Mouse (Mus musculus): ENCODE results near the gene Hmga2.

GRCm38 (mm10) chr10:120365380-120366172, 110.7 kb downstream of the Hmga2 start:
- no peak for TF ChIP-seq GATA1 (IDR thresholded peaks at IDR 0.05; ENCODE audit: borderline replicate concordance, low read length)
- TF ChIP-seq FLI1 (IDR thresholded peaks at IDR 0.05; ENCODE audit: low read length), result no peak
